Mouse (Mus musculus) midbrain, embryonic 15.5 days (tissue): ENCODE results near the gene Gnptg. TPM values are rescaled to one million over a fixed set of nuclear protein-coding genes. Genes with fewer than 3 reads are reported as not detected.

ENCODE experiments used
- ATAC-seq: fragments of 200-750 bp; cut with Nextera tagmentation; replicated peaks from 2 replicates; pipeline ENCODE4 v1.8.0; 2017; ENCODE audit warnings: moderate TSS enrichment
- H3K27ac ChIP-seq: fragments of 300-500 bp; sonication (generic); 2 replicates; pipeline ENCODE4 v1.5.1; 2015; ENCODE audit warnings: mild to moderate bottlenecking, inconsistent platforms
- H3K27me3 ChIP-seq: fragments of 300-500 bp; sonication (generic); replicated peaks from 2 replicates; pipeline ENCODE4 v1.6.1; 2015; ENCODE audit warnings: inconsistent platforms
- H3K36me3 ChIP-seq: fragments of 300-500 bp; sonication (generic); replicated peaks from 2 replicates; pipeline ENCODE4 v1.6.1; 2015; ENCODE audit warnings: inconsistent platforms
- H3K4me1 ChIP-seq: fragments of 300-500 bp; sonication (generic); 2 replicates; pipeline ENCODE4 v1.6.1; 2015; ENCODE audit warnings: inconsistent platforms
- H3K4me2 ChIP-seq: fragments of 300-500 bp; sonication (generic); 2 replicates; pipeline ENCODE4 v1.6.1; 2015; ENCODE audit warnings: inconsistent platforms, mild to moderate bottlenecking, moderate library complexity
- H3K4me3 ChIP-seq: fragments of 300-500 bp; sonication (generic); 2 replicates; pipeline ENCODE4 v1.5.1; 2015; ENCODE audit warnings: mild to moderate bottlenecking, inconsistent platforms
- H3K9ac ChIP-seq: fragments of 300-500 bp; sonication (generic); 2 replicates; pipeline ENCODE4 v1.6.1; 2015; ENCODE audit warnings: mild to moderate bottlenecking, inconsistent platforms
- H3K9me3 ChIP-seq: fragments of 300-500 bp; sonication (generic); 2 replicates; pipeline ENCODE4 v1.6.1; 2016; ENCODE audit warnings: inconsistent platforms
- WGBS: fragments of 180-500 bp; shearing (Covaris S2); methylation state at CpG from one replicate; pipeline ENCODE4 v1.1.7; 2015; ENCODE audit warnings: mixed read lengths; 5-methylcytosine and 5-hydroxymethylcytosine counted together
- polyA plus RNA-seq: library from polyadenylated mRNA; unstranded; fragments of >200 nt; fragmentation: Nextera tagmentation; extraction: Ambion mirVana; gene quantifications from 2 replicates; pipeline ENCODE4 v1.2.1, GENCODE M21; 2015

Gnptg gene
- polyA plus RNA-seq, 1 experiment from 2014 or later, result 96.0 TPM

GRCm38 (mm10) chr17:25215431-25215830 is 24.5 kb downstream of the Gnptg start:
- 92% methylated on average over 3 of the region's 3 CpGs for WGBS
- H3K27me3 ChIP-seq, result no peaks in the 10 kb centered on the region
- no peak overlapping the region for H3K4me3 ChIP-seq
- H3K36me3 ChIP-seq, result peaks cover 28% of the 10 kb centered on the region
- H3K4me2 ChIP-seq, result no peak overlapping the region
- H3K4me1 ChIP-seq, result no peaks in the 10 kb centered on the region
- ATAC-seq, result no peak
- H3K9ac ChIP-seq, result no peak overlapping the region
- H3K27ac ChIP-seq, result no peak overlapping the region
- H3K9me3 ChIP-seq, result no peaks in the 10 kb centered on the region

GRCm38 (mm10) chr17:25211705-25212104 is 28.2 kb downstream of the Gnptg start:
- H3K27me3 ChIP-seq, result no peaks in the 10 kb centered on the region
- no peak overlapping the region for H3K4me2 ChIP-seq
- ATAC-seq, result no peak
- H3K27ac ChIP-seq, result no peak overlapping the region
- no peak overlapping the region for H3K9ac ChIP-seq
- H3K9me3 ChIP-seq, result no peaks in the 10 kb centered on the region
- H3K4me3 ChIP-seq, result no peak overlapping the region
- WGBS, result 89% methylated on average over 4 of the region's 4 CpGs
- H3K4me1 ChIP-seq, result no peaks in the 10 kb centered on the region
- H3K36me3 ChIP-seq, result peaks cover 46% of the 10 kb centered on the region

GRCm38 (mm10) chr17:25210680-25211466 is 29.1 kb downstream of the Gnptg start:
- no peak for ATAC-seq
- peaks cover 44% of the 10 kb centered on the region for H3K36me3 ChIP-seq
- H3K4me3 ChIP-seq, result no peak overlapping the region
- no peak overlapping the region for H3K27ac ChIP-seq
- no peak overlapping the region for H3K4me2 ChIP-seq
- H3K9me3 ChIP-seq, result no peaks in the 10 kb centered on the region
- no peaks in the 10 kb centered on the region for H3K27me3 ChIP-seq
- H3K4me1 ChIP-seq, result no peaks in the 10 kb centered on the region
- 90% methylated on average over 15 of the region's 15 CpGs for WGBS
- no peak overlapping the region for H3K9ac ChIP-seq

GRCm38 (mm10) chr17:25210006-25210405 is 29.9 kb downstream of the Gnptg start:
- Histone ChIP-seq H3K4me2 (no peak overlapping the region), H3K9ac (no peak overlapping the region), H3K36me3 (peaks cover 52% of the 10 kb centered on the region), H3K4me3 (no peak overlapping the region), H3K9me3 (no peaks in the 10 kb centered on the region), H3K4me1 (no peaks in the 10 kb centered on the region), H3K27me3 (no peaks in the 10 kb centered on the region), H3K27ac (no peak overlapping the region)
- WGBS, result 95% methylated on average over 4 of the region's 4 CpGs
- no peak for ATAC-seq

GRCm38 (mm10) chr17:25202401-25202800 is 37.5 kb downstream of the Gnptg start:
- Histone ChIP-seq H3K27ac (no peak overlapping the region), H3K9ac (no peak overlapping the region), H3K27me3 (no peaks in the 10 kb centered on the region), H3K9me3 (no peaks in the 10 kb centered on the region), H3K36me3 (peaks cover 43% of the 10 kb centered on the region), H3K4me3 (no peak overlapping the region), H3K4me2 (no peak overlapping the region), H3K4me1 (no peaks in the 10 kb centered on the region)
- ATAC-seq, result no peak
- 90% methylated on average over 4 of the region's 4 CpGs for WGBS

- Histone ChIP-seq H3K4me2 (peak overlapping the region; percentile 95), H3K36me3 (0 out of 2 replicates have a peak, but pooled peaks cover 10% of the 10 kb centered on the region), H3K9me3 (no peaks in the 10 kb centered on the region), H3K4me3 (peak overlapping the region; percentile 77), H3K4me1 (peaks cover 38% of the 10 kb centered on the region), H3K27me3 (no peaks in the 10 kb centered on the region), H3K27ac (no peak overlapping the region), H3K9ac (peak overlapping the region; percentile 72)
- ATAC-seq, result no peak
- WGBS, result 4% methylated on average over 16 of the region's 16 CpGs
Observed at GRCm38 (mm10) chr17:25189091-25189490, 50.8 kb downstream of the Gnptg start.

GRCm38 (mm10) chr17:25188150-25189031 is 51.5 kb downstream of the Gnptg start, which contains the start of gene Unkl:
Gene Unkl, plus strand, starts transcription at chr17:25188397.
- H3K9ac ChIP-seq, result peak within 1 kb of the TSS; percentile 72
- peaks cover 43% of the 10 kb centered on the region for H3K4me1 ChIP-seq
- H3K4me3 ChIP-seq, result peak within 1 kb of the TSS; percentile 77
- H3K27ac ChIP-seq, result peak within 1 kb of the TSS; percentile 80
- peak within 1 kb of the TSS; percentile 95 for H3K4me2 ChIP-seq
- WGBS, result under 1% methylated on average over 80 of the region's 104 CpGs
- ATAC-seq, result peak; percentile 41; the same call in 1 of the 2 replicates
- H3K36me3 ChIP-seq, result 0 out of 2 replicates have a peak, but pooled peaks cover 6% of the 10 kb centered on the region
- no peaks in the 10 kb centered on the region for H3K9me3 ChIP-seq
- H3K27me3 ChIP-seq, result no peaks in the 10 kb centered on the region

GRCm38 (mm10) chr17:25187784-25188149 is 52.2 kb downstream of the Gnptg start:
- Histone ChIP-seq H3K27me3 (no peaks in the 10 kb centered on the region), H3K9ac (peak overlapping the region; percentile 72), H3K36me3 (0 out of 2 replicates have a peak, but pooled peaks cover 5% of the 10 kb centered on the region), H3K9me3 (no peaks in the 10 kb centered on the region), H3K4me2 (peak overlapping the region; percentile 95), H3K4me3 (peak overlapping the region; percentile 77), H3K4me1 (peaks cover 47% of the 10 kb centered on the region), H3K27ac (peak overlapping the region; percentile 80)
- no peak for ATAC-seq
- WGBS, result 5% methylated on average over 11 of the region's 11 CpGs

GRCm38 (mm10) chr17:25184961-25185360 is 55.0 kb downstream of the Gnptg start:
- peak; percentile 46 for ATAC-seq
- H3K27ac ChIP-seq, result peak overlapping the region; percentile 72

GRCm38 (mm10) chr17:25184129-25184691 is 55.7 kb downstream of the Gnptg start, which contains the start of gene BC003965:
Gene BC003965, plus strand, starts transcription at chr17:25184554.
- Histone ChIP-seq H3K27ac (peak within 1 kb of the TSS; percentile 93), H3K4me3 (peak within 1 kb of the TSS; percentile 93), H3K36me3 (no peaks in the 10 kb centered on the region), H3K9ac (peak within 1 kb of the TSS; percentile 75), H3K4me1 (peaks cover 33% of the 10 kb centered on the region), H3K9me3 (no peaks in the 10 kb centered on the region), H3K27me3 (no peaks in the 10 kb centered on the region), H3K4me2 (peak within 1 kb of the TSS; percentile 100)
- under 1% methylated on average over 50 of the region's 50 CpGs for WGBS
- ATAC-seq, result peak; percentile 84

More at GRCm38 (mm10) chr17:25184961-25185360, 55.0 kb downstream of the Gnptg start:
- Histone ChIP-seq H3K4me3 (peak overlapping the region; percentile 93), H3K9ac (peak overlapping the region; percentile 75), H3K4me2 (peak overlapping the region; percentile 100), H3K27me3 (no peaks in the 10 kb centered on the region), H3K9me3 (no peaks in the 10 kb centered on the region), H3K36me3 (no peaks in the 10 kb centered on the region), H3K4me1 (peaks cover 40% of the 10 kb centered on the region)
- WGBS, result 9% methylated on average over 17 of the region's 17 CpGs
